Comparison of ENCODE assay signal across 8 mouse cellular contexts in genomic region chr12:92302951-92303591, GRCm38 (mm10).
DNase-seq lines count a peak whose midpoint lies in the region; ATAC-seq and TF ChIP-seq lines count a peak whose summit lies in the region.

No protein-coding gene starts in this region.

- CTCF ChIA-PET in Patski (lab: Charles Lee): no interaction called here

- no peak overlapping the region for H3K4me3 ChIP-seq in olfactory bulb, adult 2 months (ENCODE audit: insufficient read depth, low read depth, low read length)

- no peak for ATAC-seq in Patski

- no peaks in the 10 kb centered on the region for H3K4me1 ChIP-seq in olfactory bulb, adult 2 months (ENCODE audit: control insufficient read depth, insufficient read depth, low read length)

- H3K27me3 ChIP-seq in Patski: peaks cover 20% of the 10 kb centered on the region

- H3K27ac ChIP-seq in olfactory bulb, adult 2 months (ENCODE audit: insufficient read depth, low read depth, low read length): no peak overlapping the region

- POLR2A ChIA-PET in Patski (lab: Charles Lee): no interaction called here

- TF ChIP-seq POLR2A in olfactory bulb, adult 2 months (IDR thresholded peaks at IDR 0.05; ENCODE audit: insufficient read depth, low read depth, low read length): no peak

- WGBS in olfactory bulb, adult 2 months: 14% methylated on average over 14 of the region's 14 CpGs

- in situ Hi-C loops in Patski (cut with MboI; ENCODE audit: low pct_unique_long_range_greater_than_20kb): no loop called here

- peak; percentile 52 for TF ChIP-seq CTCF in Patski (IDR thresholded peaks at IDR 0.05)
- peak; percentile 61 for TF ChIP-seq CTCF in olfactory bulb, adult 2 months (IDR thresholded peaks at IDR 0.05; ENCODE audit: insufficient read depth, low read depth, low read length)

- peak; percentile 71 for DNase-seq in 416B (ENCODE audit: low read depth)
- no peak for DNase-seq in Patski (ENCODE audit: low read depth, low spot score)
- DNase-seq in cerebellum, adult 9-11 months: peak; percentile 62
- peak; percentile 56 to 79 for DNase-seq in frontal cortex, postnatal 10 days (ENCODE audit: low spot score in 2 of 2)
- DNase-seq in kidney, postnatal 25 days: peak; percentile 56 to 70
- DNase-seq in lung, adult 18-20 months: peak; percentile 20 to 48
- DNase-seq in thymus, adult 18-20 months: peak; percentile 6
